Mouse (Mus musculus) frontal cortex, postnatal 36 days (tissue): ENCODE results near the gene Foxg1.

Experiments
- DNase-seq, 2 experiments: peaks; one replicate each; pipeline ENCODE4 v3.0.0; 2022; ENCODE audit warnings: low spot score in 2 of 2

The Foxg1 gene

GRCm38 (mm10) chr12:49401796-49402130 is 19.3 kb downstream of the Foxg1 start:
- DNase-seq = no peak

- no peak for DNase-seq
Measured at GRCm38 (mm10) chr12:49409833-49410232, 27.4 kb downstream of the Foxg1 start.

- DNase-seq = no peak
Measured at GRCm38 (mm10) chr12:49417963-49418362, 35.5 kb downstream of the Foxg1 start.
